Mouse (Mus musculus) liver, embryonic 14.5 days (tissue): ENCODE measurements around the gene Cd48. TPM values are rescaled to one million over a fixed set of nuclear protein-coding genes. Genes with fewer than 3 reads are reported as not detected.
A peak's percentile ranks its signal among the peaks of the same experiment; 100 is the strongest.

Source experiments
- ATAC-seq: fragments of 200-750 bp; cut with Nextera tagmentation; 2 replicates; pipeline ENCODE4 v1.8.0; 2017; ENCODE audit warnings: moderate number of reproducible peaks, mild to moderate bottlenecking, moderate library complexity; ENCODE audit not compliant: insufficient read depth
- DNase-seq, 3 experiments: peaks; one replicate each; pipeline ENCODE4 v3.0.0-alpha.2; 2012 to 2013; ENCODE audit warnings: low read depth in 3 of 3, low spot score in 3 of 3
- H3K27ac ChIP-seq: fragments of 300-500 bp; sonication (generic); 2 replicates; pipeline ENCODE4 v1.5.1; 2014; ENCODE audit warnings: moderate library complexity, mild to moderate bottlenecking, control low read depth, inconsistent platforms
- H3K27me3 ChIP-seq: fragments of 300-500 bp; sonication (generic); 2 replicates; pipeline ENCODE4 v1.6.1; 2014; ENCODE audit warnings: mild to moderate bottlenecking, low read length, moderate library complexity; ENCODE audit not compliant: control insufficient read depth, insufficient read depth
- H3K36me3 ChIP-seq: fragments of 300-500 bp; sonication (generic); replicated peaks from 2 replicates; pipeline ENCODE4 v1.6.1; 2014; ENCODE audit warnings: low read depth; ENCODE audit not compliant: control insufficient read depth, insufficient read depth
- H3K4me1 ChIP-seq, 2 experiments: fragments of 200-500 bp in 1 of 2; fragments of 300-500 bp in 1 of 2; sonication (generic) in 1 of 2; replicated peaks; 2 replicates each; pipeline ENCODE4 v1.6.1; 2012 to 2014; ENCODE audit warnings: antibody characterized with exemption in 1 of 2, inconsistent platforms in 1 of 2, low read length in 1 of 2; ENCODE audit not compliant: control insufficient read depth in 2 of 2, insufficient read depth in 2 of 2
- H3K4me2 ChIP-seq: fragments of 300-500 bp; sonication (generic); 2 replicates; pipeline ENCODE4 v1.6.1; 2014; ENCODE audit warnings: low read depth, mild to moderate bottlenecking, control low read depth, moderate library complexity
- H3K4me3 ChIP-seq, 2 experiments: fragments of 200-500 bp in 1 of 2; fragments of 300-500 bp in 1 of 2; sonication (generic) in 1 of 2; 2 replicates each; pipeline ENCODE4 v1.5.1; 2012 to 2014; ENCODE audit warnings: low read depth in 2 of 2, low read length in 2 of 2, mild to moderate bottlenecking in 2 of 2, control low read depth in 1 of 2, inconsistent platforms in 1 of 2, moderate library complexity in 1 of 2; ENCODE audit not compliant: insufficient read depth in 1 of 2
- H3K9ac ChIP-seq: fragments of 300-500 bp; sonication (generic); replicated peaks from 2 replicates; pipeline ENCODE4 v1.6.1; 2014; ENCODE audit warnings: mild to moderate bottlenecking, control low read depth, moderate library complexity
- H3K9me3 ChIP-seq: fragments of 300-500 bp; sonication (generic); 2 replicates; pipeline ENCODE4 v1.6.1; 2016; ENCODE audit warnings: low read length, mixed read lengths; ENCODE audit not compliant: control insufficient read depth
- CTCF ChIP-seq: IDR thresholded peaks from 2 replicates; pipeline ENCODE4 v1.5.1; 2016; ENCODE audit warnings: antibody characterized with exemption, low read depth, control low read depth
- EP300 ChIP-seq: IDR thresholded peaks from 2 replicates; pipeline ENCODE4 v1.6.1; 2016; ENCODE audit warnings: antibody characterized with exemption, low read depth
- WGBS: fragments of 180-500 bp; shearing (Covaris S2); extraction: QIAGEN DNeasy Blood & Tissue Kit; methylation state at CpG from one replicate; pipeline ENCODE4 v1.1.7; 2014; ENCODE audit not compliant: insufficient replicate concordance; 5-methylcytosine and 5-hydroxymethylcytosine counted together
- polyA plus RNA-seq, 2 experiments: library from polyadenylated mRNA; depleted of rRNA in 1 of 2; stranded (reverse) in 1 of 2; unstranded in 1 of 2; fragments of >200 nt; fragmentation: Nextera tagmentation in 1 of 2; extraction: Ambion mirVana in 1 of 2; gene quantifications; 2 replicates each; pipeline versions ENCODE4 v1.2.1 to v1.2.3; 2012 to 2014

Cd48 gene
- polyA plus RNA-seq, 2 experiments: 5.6 to 11.2 TPM

DNA sequence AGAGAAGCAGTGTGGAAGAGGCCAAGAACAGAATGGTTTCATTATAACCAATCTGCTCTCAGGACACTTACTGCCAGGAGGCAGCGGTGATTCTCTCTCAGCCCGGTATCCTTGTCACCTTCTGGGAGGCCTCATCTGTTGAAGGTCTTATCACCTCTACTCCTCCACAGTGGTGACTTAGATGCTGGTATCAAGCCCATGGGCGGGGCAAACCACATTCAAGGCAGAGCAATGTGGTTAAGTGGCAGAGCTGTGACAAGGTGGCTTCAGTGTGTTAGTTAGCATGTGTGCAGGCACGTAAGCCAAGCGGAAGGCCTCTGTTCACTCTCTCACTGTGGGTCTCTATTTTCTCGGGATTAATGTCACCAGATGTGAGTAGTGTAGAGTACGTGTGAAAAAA is 38.2 kb upstream of the Cd48 start:
- H3K4me3 ChIP-seq: no peak overlapping the region
- H3K27ac ChIP-seq: no peak overlapping the region
- peaks cover 0 to 7% of the 10 kb centered on the region in 2 experiments; a peak in 2 of 4 replicates for H3K4me1 ChIP-seq
- H3K9me3 ChIP-seq: no peaks in the 10 kb centered on the region
- no peak overlapping the region for H3K4me2 ChIP-seq
- H3K9ac ChIP-seq: no peak overlapping the region
- H3K36me3 ChIP-seq: no peaks in the 10 kb centered on the region
- TF ChIP-seq EP300: peak; percentile 70; the same call in 1 of the 2 replicates
- TF ChIP-seq CTCF: no peak
- no peaks in the 10 kb centered on the region for H3K27me3 ChIP-seq
- peak; percentile 47 to 60 (median 55) for DNase-seq
- peak; percentile 91 for ATAC-seq
- 7% methylated on average over 7 of the region's 7 CpGs for WGBS

DNA sequence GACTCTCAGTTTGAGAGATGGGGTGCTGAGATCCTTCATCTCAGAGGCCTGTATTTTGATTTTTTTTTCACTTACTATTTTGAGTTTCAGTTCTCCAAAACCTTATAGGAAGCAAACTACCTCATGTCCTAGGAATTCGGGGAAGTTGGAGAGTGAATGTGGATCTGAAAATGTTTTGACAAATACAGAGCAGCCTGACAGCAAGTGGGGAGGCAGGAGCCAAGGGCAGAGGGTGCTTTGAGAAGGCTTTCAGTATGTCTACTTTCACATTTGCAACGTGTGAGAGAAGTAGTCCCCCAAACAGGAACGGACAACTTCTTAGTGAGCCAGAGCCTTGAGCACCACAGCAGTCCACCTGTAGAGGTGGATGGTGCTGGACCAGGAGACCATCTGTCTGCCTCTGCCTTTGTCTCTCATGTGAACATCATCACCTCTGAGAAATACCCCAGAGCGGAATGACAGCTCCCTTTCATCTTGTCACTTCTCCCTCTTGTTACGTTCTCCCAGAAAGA is 35.3 kb upstream of the Cd48 start:
- no peak overlapping the region for H3K4me3 ChIP-seq
- TF ChIP-seq CTCF (no peak), EP300 (no peak)
- H3K27me3 ChIP-seq: no peaks in the 10 kb centered on the region
- H3K9ac ChIP-seq: no peak overlapping the region
- 47% methylated on average over 5 of the region's 5 CpGs for WGBS
- no peak overlapping the region for H3K4me2 ChIP-seq
- DNase-seq (no peak), ATAC-seq (no peak)
- H3K9me3 ChIP-seq: no peaks in the 10 kb centered on the region
- no peak overlapping the region for H3K27ac ChIP-seq
- peaks cover 0 to 7% of the 10 kb centered on the region in 2 experiments; a peak in 2 of 4 replicates for H3K4me1 ChIP-seq
- H3K36me3 ChIP-seq: no peaks in the 10 kb centered on the region

DNA sequence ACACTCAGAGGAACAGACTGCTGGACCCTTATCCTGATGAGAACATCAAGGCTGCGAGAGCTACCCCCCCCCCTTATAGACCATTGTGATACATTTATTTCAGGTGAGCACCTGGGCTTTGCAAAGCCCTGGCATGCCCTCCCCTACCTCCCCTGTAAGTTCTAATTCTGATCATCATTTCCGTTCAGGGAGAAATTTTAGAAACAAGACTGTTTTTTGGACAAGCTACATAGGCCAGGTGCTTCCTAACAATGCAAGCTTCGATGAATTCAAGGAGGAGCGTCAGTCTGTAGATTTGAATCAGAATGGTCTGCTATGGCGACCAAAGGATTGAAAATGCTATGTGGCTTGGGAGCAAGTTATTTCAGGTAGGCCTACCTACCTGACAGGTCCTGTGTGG is 34.1 kb upstream of the Cd48 start:
- TF ChIP-seq CTCF (no peak), EP300 (no peak)
- no peak for ATAC-seq
- H3K9me3 ChIP-seq: no peaks in the 10 kb centered on the region
- WGBS: 61% methylated on average over 5 of the region's 5 CpGs
- DNase-seq: no peak
- H3K9ac ChIP-seq: no peak overlapping the region
- no peak overlapping the region for H3K4me3 ChIP-seq
- peaks cover 0 to 7% of the 10 kb centered on the region in 2 experiments; a peak in 2 of 4 replicates for H3K4me1 ChIP-seq
- no peaks in the 10 kb centered on the region for H3K36me3 ChIP-seq
- no peak overlapping the region for H3K27ac ChIP-seq
- H3K4me2 ChIP-seq: no peak overlapping the region
- H3K27me3 ChIP-seq: no peaks in the 10 kb centered on the region

DNA sequence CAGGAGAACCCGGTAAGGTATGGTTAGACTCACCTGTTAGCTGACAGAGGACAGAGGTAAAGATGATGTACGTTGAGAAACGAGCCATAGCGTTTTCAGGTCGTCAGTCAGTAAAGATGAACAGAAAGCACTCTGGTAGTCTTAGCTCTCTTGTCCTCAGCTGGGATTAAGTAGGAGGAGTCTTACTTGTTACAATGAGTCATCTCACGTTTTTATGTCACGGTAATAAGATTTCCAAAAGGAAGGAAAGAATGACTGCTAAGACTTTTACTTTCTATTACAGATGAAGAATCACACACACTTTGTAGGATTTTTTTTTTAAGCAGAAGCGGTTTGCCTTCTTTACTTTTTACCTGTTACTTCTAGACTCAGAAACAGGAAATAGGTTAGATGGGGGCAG is 33.0 kb upstream of the Cd48 start:
- H3K4me3 ChIP-seq: no peak overlapping the region

DNA sequence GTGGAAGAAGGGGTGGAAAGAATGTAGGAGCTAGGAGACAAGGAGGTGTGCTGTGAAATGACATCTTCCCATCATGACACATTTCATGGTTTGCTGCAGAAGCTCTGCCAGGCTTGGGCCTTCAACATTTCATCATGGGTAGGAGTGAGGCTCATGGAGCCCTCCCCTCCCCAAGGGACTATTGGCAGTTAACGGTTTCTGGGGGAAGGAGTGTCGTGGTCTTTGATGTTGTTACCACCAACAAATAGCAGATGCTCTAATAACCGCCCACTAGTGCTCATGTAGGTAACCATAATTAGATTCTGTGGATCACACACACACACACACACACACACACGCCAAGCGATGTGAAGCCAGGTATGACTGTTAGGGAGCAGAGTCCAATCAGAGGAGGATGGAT is 29.1 kb upstream of the Cd48 start, which contains the start of gene Slamf7:
Gene Slamf7, minus strand, starts transcription at position 302 of the 400 bp plus-strand sequence.
- no peak within 1 kb of the TSS for H3K27ac ChIP-seq
- ATAC-seq (no peak), DNase-seq (no peak)
- no peaks in the 10 kb centered on the region for H3K4me1 ChIP-seq
- no peaks in the 10 kb centered on the region for H3K9me3 ChIP-seq
- no peak within 1 kb of the TSS for H3K4me3 ChIP-seq
- TF ChIP-seq CTCF: no peak
- no peak for TF ChIP-seq EP300
- 73% methylated on average over 5 of the region's 5 CpGs for WGBS
- H3K9ac ChIP-seq: no peak within 1 kb of the TSS
- no peaks in the 10 kb centered on the region for H3K27me3 ChIP-seq
- H3K4me2 ChIP-seq: no peak within 1 kb of the TSS
- no peaks in the 10 kb centered on the region for H3K36me3 ChIP-seq

More for the DNA sequence above, 33.0 kb upstream of the Cd48 start:
- H3K27ac ChIP-seq: no peak overlapping the region
- WGBS: 54% methylated on average over 8 of the region's 8 CpGs
- no peaks in the 10 kb centered on the region for H3K27me3 ChIP-seq
- peaks cover 0 to 2% of the 10 kb centered on the region in 2 experiments; a peak in 2 of 4 replicates for H3K4me1 ChIP-seq
- no peak overlapping the region for H3K9ac ChIP-seq
- DNase-seq: no peak
- no peak for ATAC-seq
- no peaks in the 10 kb centered on the region for H3K9me3 ChIP-seq
- no peak overlapping the region for H3K4me2 ChIP-seq
- no peaks in the 10 kb centered on the region for H3K36me3 ChIP-seq
- no peak for TF ChIP-seq CTCF
